Mouse (Mus musculus) CD8-positive naive resting alpha-beta T cell, adult 57 days (primary cell): ENCODE results near the gene Lce1m. TPM values are rescaled to one million over a fixed set of nuclear protein-coding genes. Genes with fewer than 3 reads are reported as not detected.

ENCODE experiments used
- total RNA-seq: library from RNA; stranded (reverse); gene quantifications from one replicate; pipeline ENCODE4 v1.2.4, GENCODE M21; 2023

The Lce1m gene
- total RNA-seq, result not detected

GRCm38 (mm10) chr3:93018960-93019359 is at the start of gene Lce1m:
Lce1m (minus strand) TSS chr3:93019060.

DNA sequence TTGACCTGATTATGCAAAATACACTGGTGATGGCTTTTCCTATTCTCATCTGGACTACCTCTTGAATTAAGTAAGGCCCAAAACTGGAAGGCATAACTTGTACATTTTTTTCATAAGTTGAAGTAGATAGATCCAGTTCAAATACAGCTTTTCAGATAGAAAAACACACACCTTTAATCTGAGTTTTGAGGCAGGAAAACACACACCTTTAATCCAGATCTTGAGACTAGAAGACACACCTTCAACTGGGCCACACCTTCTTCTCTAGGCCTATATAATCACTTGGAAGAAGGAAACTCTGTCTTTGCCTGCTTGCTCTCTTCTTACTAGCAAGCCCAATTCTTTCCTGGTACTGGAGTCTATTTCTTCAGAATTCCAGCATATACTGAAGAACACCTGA is 49.7 kb upstream of the Lce1m start, which contains the start of gene Gm4858:
Gene Gm4858, plus strand, starts transcription at position 301 of the 400 bp plus-strand sequence.

GRCm38 (mm10) chr3:93015460-93016104 is 3.3 kb downstream of the Lce1m start, which contains the start of gene Crct1:
Crct1 (minus strand) TSS chr3:93015687.

DNA sequence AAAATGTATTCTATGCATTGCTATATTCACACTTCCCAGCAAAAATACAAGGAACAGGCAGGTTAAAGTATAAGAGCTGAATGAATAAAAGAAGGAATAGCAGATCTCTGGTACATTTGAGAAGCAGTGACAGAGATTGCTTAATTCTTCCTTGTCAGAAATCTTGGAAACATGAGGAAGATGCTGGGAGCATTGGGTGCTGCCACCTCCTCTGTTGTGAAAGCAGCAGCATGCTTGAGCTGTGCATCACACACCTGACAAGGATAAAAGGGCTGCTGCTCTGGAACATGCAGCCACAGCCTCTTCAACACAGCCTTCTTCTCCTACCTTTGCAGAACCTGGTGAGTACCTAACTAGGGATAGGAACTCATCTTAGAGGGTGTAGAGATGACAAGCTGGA is 26.9 kb downstream of the Lce1m start, which contains the start of gene Lce3f:
Gene Lce3f, plus strand, starts transcription at position 301 of the 400 bp plus-strand sequence.

Other genes with a start within 250 kb of the Lce1m start
- not detected for gene Lce1i, start 240.2 kb downstream of the Lce1m start, total RNA-seq
- gene Lce1j, start 228.5 kb downstream of the Lce1m start, total RNA-seq, result not detected
- gene Lce1k, start 211.2 kb downstream of the Lce1m start, total RNA-seq, result not detected
- not detected for gene Kprp, start 191.8 kb downstream of the Lce1m start, total RNA-seq
- not detected for gene Lce1l, start 167.8 kb downstream of the Lce1m start, total RNA-seq
- gene 2310050C09Rik, start 148.8 kb downstream of the Lce1m start, total RNA-seq, result not detected
- gene Lce3a, start 92.8 kb downstream of the Lce1m start, total RNA-seq, result not detected
- not detected for gene Lce3b, start 86.1 kb downstream of the Lce1m start, total RNA-seq
- not detected for gene Lce3c, start 74.6 kb downstream of the Lce1m start, total RNA-seq
- gene Lce3d, start 61.7 kb downstream of the Lce1m start, total RNA-seq, result not detected
- not detected for gene Lce3e, start 52.0 kb downstream of the Lce1m start, total RNA-seq
- gene Lce3f, start 26.8 kb downstream of the Lce1m start, total RNA-seq, result not detected
- gene Crct1, start 3.4 kb downstream of the Lce1m start, total RNA-seq, result not detected
- gene Gm4858, start 49.8 kb upstream of the Lce1m start, total RNA-seq, result not detected
- gene Crnn, start 125.7 kb upstream of the Lce1m start, total RNA-seq, result not detected
- gene Flg2, start 178.2 kb upstream of the Lce1m start, total RNA-seq, result not detected